Mouse (Mus musculus): ENCODE data around the gene Cib2.
"Not testable (repeated sequence)": the region's sequence is repeated elsewhere in the genome, so short reads cannot be mapped to it uniquely, and the experiment has no call there.

Gene Cib2

DNA sequence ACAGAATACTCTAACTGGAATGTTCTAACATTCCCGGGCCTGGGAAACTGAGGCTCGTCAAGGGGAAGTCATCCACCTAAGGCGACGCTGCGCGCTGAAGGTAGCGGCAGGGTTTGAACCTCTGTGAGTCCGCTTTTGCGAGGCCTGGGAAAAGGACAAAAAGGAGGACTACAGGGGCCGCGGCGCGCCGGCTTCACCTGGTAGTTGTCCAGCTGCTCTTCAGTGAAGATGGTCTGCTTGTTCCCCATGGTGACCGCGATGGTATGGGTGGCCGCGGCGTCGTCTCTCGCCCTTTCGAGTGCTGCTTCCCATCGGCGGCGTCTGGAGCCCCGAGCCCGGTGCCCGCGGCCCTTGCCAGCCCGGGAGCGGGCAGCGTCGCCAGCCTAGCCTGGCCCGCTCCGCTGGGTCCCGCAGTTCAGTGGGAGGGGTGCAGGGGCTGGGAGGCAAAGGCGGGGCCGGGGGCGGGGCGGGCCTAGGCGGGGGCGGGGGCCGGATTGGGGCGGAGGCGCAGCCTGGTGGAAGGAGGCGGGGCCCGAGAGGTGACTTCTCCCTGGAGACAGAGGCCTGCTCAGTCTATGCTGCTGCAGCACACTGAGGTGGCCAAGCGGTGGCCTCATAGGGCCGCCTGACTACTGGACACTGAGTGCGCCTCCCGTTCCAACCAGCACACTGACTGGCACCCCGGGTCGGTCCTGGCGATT, at the start of gene Cib2:
Gene Cib2 (minus strand): TSS at position 448 of the 701 bp plus-strand sequence.
- DNase-seq (ENCODE audit: extremely low spot score), result peak; percentile 93

DNA sequence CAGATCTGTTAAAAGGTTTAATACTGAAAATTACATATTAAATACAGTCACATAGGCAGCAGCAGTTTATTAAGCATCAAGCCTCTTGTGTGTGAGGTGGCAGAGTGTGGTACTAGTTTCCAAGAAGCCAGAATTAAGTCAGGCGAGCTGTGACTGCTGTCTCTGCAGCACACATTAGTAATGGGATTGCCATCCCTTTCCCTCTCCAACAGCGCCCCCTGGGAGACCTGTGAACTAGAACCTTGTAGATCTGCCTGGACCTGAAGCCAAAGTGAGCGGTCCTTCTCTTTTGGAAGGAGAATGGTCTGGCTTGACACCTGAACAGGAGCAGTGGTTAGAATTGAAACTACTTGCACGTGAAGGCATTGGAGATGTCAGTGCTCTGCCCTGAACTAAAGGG, 44.9 kb upstream of the Cib2 start:
- peak; percentile 48 for DNase-seq (ENCODE audit: extremely low spot score)

DNA sequence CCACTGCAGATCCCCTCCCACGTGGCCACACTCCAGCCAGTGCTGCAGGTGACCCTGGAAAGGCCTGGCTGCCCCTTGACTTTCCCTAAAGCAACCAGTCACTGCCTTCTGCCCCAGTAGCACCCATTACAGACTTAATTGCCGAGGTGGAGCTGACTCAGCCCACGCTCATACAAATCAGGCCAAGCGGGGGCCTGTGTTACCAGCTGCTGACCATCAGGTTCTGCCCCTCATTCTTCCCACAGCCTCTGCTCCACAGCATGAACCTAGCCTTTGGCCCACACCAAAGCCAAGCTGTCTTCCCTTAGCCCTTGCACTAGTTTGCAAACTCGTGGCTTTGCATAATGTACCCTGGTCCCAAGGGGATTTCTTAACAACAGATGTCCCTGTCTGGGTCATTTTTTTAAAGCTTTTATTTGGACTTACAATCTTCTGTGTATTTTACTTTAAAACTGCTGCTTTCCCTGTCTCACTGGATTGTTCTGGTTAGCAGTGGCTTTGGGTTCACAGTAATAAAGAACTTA, 44.2 kb upstream of the Cib2 start:
- no peak for DNase-seq (ENCODE audit: extremely low spot score)

DNA sequence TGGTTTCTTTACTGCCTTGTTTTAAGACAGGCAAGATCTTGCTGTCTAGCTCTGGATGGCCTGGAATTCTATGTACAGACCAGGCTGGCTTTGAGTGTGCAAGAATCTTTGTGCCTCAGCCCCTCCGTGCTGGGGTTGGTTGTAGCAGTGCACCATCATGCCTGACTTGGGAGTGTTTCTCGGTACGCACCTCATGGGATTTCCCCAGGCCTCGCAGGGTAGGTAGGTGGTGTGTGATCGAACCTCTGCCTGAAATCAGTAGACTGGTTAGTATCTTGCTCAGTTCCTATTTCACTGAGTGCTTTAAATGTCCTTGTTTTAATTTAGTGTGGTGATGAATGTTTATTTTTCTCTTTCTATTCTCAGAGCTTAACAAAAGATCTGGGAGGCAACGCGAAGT, 42.9 kb upstream of the Cib2 start:
- DNase-seq (ENCODE audit: extremely low spot score), result no peak

DNA sequence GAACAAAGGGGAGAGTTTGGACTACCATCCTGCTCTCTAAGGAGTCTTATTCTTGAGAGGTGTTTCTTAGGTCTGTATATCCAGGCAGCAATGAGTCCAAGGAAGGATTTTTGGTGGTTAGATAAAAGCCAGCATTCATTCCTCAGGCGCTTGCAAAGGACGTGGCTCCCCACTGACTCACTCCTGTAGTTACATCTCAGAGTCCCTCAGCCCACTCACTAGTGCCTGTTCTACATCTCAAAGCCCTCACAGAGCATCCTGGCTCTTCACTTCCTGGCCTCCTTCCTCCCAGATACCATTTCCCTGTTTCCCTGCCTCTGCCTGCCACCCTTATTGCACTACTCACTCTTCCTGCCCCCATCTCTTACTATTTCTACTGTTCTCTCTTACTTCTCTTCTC, 42.4 kb upstream of the Cib2 start:
- no peak for DNase-seq (ENCODE audit: extremely low spot score)

DNA sequence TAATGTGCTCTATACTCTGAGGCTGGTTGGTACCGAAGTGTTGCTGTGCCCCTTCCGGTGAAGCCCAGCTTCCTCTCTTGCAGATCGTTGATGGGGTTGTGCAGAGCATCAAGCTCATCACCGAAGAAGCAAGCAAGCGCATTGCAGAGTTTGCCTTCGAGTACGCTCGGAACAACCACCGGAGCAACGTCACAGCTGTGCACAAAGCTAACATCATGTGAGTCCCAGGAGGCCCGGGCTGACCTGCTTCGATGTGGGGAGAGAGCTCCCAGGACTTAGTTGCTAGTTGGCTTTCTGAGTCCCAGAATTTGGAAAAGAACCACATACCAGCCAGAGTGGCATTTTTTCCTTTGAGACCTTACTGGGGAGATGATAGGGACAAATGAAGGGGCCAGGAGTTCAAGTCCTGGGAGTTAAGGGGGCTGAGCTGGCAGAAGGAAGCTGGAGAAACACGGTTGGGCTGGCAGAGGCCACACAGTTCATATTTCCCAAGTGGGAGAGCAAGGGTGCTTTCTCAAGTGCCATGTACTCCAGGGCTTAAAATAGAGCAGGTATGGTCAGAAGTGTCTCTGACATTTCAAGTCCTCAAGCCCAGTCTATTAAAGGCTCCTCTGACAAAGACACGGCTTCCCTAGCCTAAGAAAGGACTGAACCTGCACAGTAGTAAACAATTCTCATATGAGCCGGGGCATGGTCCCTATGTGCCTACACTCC, 36.9 kb upstream of the Cib2 start:
- no peak for DNase-seq (ENCODE audit: extremely low spot score)

DNA sequence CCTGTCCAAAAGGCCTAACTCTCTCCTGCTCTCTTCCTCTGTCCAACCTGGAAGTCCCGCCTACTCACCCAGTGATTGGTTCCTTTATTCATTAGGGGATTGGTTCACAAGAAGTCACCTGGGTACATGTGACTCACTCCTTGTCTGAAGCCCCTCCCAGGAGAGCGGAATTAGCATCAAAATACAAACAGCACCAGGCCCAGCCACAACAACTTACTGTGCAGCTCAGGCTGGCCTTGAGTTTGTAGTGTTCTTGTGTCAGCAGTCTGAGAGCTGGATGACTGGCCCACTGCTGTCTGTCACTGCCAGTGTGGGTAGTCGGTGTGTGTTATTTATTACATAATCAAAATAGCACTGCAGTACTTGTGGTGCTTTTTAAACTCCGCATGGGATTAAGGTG, 33.6 kb upstream of the Cib2 start:
- DNase-seq (ENCODE audit: extremely low spot score), result not testable (repeated sequence)

DNA sequence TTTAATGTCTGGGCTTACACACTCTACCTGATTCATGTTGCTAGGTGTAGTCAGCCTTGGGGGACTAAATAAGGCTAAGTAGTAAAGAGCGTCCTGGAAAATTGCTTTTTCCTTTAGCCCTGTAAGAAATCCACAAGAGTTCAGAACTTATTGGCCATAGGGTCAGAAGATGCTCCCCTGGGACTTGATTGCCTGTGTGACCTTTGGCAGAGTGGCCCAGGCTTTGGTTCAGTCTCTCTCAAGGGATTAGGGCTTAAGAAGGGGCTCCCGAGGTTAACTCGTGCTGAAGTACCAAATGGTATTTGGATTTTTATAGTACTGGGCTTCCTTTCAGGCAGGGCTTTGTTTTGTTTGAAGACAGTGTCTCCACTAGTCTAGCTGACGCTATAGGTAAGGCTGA, 27.8 kb upstream of the Cib2 start:
- DNase-seq (ENCODE audit: extremely low spot score), result no peak

DNA sequence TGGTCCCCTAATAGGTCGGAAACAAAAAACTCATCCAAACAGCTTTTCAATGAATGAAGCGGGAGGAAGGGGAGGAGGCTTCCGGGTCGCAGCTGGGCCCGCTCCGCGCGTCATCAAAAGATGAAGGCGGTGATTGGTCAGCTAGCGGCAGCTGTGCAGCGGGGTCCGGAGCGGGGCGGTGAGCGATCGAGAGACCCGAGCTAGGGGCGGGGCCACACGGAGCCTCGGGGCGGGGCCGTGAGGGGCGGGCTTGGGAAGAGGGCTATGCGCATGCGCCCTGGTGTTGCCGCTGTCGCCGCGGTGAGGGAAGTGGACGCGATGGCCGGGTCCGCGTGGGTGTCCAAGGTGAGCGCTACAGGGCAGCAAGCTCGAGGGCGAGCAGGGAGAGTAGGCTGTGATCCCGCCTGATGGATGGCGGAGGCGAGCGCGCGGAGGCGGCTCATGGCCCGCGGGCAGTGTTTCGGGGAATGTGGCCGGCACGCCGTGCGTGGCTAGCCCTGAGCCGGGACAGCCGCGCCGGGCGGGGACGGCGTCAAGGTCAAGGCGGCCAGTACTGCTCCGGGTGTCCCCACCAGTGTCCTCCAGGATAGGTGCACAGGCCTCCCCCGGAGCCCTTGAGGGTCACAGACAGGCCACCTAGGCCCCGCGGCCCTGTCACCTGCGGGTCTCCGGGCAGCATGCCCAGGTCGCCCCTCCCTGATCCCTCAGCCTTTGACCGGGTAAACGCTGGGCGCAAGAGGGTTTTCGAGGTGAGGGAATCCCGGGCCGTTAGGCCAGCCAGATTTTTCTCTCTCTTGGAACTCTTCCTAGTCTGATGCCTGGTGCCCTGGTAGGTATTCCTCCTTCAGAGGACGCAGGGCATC, 26.4 kb upstream of the Cib2 start, which contains the start of gene Idh3a:
Gene Idh3a (plus strand): TSS at position 136 of the 863 bp plus-strand sequence.
- peak; percentile 99 for DNase-seq (ENCODE audit: extremely low spot score)

DNA sequence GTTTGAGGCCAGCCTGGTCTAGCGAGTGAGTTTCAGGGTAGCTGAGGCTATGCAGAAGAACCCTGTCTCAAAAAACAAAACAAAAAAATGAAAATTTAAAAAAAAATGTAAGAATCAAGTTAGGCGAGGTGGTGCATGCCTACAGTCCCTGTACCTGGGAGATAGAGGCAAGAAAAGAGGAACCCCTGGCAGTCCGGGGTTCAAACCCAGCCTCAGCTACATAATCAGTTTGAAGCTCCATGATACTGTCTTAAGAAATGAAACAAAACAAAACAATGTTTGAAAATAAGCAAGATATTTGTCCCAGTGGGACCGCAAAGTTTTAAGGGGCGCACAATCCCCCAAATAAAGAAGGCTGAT, 25.8 kb upstream of the Cib2 start:
- DNase-seq (ENCODE audit: extremely low spot score), result no peak

DNA sequence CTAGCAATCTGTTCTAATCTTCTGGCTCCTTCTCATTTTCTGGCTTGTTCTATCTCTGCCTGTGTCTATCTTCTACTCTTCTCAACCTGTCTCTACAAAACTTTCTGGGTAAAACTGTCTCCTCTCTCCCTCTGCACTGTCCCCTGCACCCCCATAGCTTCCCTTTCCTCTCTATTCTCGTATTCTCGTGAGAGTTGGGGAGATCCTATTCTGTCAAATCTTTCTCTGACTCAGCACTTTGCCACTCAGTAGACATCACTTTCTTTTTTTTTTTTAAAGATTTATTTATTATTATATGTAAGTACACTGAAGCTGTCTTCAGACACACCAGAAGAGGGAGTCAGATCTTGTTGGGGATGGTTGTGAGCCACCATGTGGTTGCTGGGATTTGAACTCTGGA, 24.1 kb upstream of the Cib2 start:
- DNase-seq (ENCODE audit: extremely low spot score), result not testable (repeated sequence)

DNA sequence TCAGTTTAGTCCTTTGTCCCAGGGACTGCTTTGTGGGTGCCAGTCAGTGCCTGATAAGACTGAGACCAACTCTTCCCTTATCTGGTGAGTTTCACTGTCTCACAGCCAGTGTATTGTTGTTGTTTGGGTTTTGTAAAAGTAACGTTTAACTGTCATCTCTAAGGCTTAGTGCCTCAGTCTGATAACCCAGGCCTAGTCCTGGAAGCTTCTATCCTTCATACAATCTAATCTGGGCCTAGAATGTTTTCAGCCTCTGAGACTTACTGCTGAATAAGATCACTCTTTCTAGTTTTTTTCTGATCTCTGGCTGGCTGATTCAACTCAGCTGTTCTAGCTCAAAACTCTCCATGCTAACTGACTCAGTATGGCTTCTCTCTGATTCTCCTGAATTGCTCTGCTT, 23.7 kb upstream of the Cib2 start:
- DNase-seq (ENCODE audit: extremely low spot score), result no peak

DNA sequence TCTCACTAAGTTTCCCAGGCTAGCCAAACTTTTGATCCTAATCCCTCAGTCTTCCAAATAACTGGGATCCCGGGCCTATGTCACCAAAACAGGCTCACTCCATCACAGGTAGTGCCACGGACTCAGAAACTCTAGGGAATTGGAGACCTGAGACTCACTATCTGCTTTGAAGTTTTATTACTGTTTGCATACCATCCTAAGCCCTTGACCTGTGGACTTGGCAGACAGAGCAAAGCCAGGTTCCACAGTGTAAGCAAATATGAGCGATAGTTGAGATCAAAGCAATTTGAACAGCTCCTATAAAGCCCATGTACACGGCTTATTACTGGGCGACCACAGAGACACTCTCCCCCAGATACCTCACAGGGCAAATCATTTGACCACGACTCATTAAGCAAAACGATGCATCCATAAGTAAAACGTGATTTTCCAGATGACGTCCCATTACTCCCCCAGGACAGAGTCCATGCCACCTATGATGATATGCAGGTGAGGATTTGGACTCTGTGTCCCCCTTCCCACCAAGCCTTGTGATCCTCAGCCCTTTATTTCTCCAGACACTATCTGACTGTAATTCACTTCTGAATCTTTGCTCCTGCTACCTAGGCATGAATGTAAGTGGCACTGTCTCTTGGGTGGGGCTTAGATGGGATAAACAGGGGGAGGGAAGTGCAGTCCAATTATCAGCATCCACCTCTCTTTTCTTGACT, 11.3 kb upstream of the Cib2 start:
- no peak for DNase-seq (ENCODE audit: extremely low spot score)

DNA sequence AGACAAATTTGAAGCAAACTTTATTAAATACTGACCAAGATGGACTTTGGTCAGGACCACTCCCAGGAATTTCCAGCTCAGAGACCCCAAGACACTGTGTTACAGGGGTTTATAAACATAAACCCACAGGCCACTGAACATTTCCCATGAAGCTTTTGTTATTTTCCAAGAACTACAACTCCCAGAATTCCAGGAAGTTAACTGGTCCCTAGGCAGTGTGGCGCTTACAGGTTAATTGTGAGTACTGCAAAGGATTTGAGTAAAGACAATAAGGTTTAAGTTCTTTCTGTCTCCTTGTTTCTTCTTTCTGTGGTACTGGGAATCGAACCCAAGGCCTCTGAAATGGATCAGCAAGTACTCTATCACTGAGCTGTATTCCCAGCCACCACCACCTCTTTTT, 8.7 kb upstream of the Cib2 start:
- DNase-seq (ENCODE audit: extremely low spot score), result no peak

DNA sequence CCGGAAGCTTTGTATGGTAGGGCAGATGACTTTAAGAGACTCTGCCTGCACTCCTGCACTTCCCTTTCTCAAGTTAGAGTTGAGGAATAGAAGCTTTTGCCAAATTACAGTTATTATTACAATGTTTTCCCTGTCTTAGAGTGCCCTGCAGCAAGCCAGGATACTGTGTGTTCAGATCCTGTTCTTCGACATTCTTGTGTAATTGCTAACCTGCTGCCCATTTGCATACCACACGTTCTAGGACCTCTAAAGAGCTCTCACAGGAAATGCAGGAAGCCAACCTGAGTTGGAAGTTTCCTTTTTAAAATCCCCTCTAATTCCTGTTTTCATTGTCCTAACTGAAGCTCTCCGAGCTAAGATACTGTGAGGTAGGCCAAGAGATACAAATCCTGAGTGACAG, 6.9 kb upstream of the Cib2 start:
- no peak for DNase-seq (ENCODE audit: extremely low spot score)

DNA sequence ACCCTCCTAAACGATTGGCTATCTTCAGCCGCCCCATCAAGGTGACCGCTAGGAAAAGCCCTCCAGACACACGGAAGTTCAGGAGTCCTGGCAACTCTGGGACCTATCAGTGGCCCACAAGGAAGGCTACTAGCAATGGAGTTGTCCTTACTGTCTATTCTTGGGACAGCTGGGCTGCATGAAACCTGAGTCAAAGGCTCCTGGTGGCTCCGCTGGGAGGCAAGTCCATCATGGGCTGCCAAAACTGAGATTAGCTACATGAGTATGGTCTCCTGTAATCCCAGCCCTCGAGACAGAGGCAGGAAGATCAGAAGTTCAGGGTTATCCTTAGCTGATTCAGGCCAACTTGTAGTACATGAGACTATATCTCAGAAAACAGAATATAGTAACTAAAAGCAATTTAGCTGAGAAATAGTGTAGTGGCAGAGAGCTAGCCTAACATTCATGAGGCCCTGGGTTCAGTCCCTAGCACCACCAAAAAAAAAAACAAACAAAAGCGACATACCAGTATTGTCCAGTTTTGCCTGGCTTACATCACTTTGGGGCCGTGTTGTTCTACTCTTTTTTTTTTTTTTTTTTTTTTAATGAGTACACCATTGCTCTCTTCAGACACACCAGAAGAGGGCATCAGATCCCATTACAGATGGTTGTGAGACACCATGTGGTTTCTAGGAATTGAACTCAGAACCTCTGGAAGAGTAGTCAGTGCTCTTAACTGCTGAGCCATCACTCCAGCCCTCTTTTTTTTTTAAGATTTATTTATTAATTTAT, 998 bp upstream of the Cib2 start:
- DNase-seq (ENCODE audit: extremely low spot score), result no peak

DNA sequence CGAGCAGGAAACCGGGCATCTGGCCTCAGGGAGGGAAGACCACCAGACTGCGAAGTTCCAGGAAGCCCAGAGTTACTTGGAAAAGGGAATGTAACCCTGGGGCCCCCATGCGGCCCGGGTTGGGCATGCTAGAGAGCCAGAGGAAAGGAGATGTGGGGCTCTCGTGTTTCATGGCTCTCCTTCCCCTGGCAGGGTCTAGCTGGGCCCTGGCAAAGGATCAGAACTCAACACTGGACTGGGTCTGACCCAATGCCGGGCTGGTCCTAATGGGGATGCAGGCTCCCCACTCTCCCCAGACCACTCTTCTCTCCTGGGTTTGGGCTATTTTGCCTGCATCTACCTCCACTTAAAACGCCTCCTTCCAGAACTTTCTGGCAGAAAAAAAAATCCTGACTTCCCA, 1.3 kb downstream of the Cib2 start:
- DNase-seq (ENCODE audit: extremely low spot score), result no peak

DNA sequence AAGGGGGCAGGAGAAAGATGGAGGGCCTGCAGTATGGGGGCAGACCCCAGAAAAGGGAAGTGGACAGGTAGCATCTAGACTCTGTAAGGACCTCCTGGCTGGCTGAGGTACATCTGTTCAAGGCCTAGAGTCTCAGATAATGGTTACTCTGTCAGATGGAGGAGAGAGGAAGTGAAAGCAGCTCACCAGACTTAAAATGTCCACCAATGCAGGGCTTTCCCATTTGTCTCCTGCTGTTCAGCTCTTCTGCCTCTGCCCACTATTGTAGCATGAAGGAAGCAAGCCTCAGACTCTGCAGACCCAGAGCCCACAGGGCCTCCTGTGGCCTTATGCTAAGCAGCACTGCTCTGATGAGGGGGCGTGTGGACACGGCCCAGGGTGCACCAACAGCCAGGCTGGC, 5.0 kb downstream of the Cib2 start:
- DNase-seq (ENCODE audit: extremely low spot score), result no peak

DNA sequence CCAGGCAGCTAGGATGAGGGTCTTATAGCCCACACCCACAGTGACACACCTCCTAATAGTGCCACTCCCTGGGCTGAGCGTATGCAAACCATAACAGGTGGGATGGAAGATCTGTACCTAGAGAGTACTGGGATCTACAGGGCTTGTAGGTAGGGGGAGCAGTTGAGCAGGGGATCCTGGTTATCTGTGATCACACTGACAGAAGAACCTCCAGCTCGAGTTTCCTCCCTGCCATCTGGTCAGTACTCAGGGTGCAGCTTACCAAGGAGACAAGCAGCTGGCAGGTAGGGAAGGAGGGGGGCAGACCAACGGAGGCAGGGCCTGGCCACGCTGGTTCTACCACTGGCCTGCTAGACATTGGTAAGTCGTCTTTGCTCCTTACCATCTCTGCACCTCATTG, 7.6 kb downstream of the Cib2 start:
- DNase-seq (ENCODE audit: extremely low spot score), result peak; percentile 28

DNA sequence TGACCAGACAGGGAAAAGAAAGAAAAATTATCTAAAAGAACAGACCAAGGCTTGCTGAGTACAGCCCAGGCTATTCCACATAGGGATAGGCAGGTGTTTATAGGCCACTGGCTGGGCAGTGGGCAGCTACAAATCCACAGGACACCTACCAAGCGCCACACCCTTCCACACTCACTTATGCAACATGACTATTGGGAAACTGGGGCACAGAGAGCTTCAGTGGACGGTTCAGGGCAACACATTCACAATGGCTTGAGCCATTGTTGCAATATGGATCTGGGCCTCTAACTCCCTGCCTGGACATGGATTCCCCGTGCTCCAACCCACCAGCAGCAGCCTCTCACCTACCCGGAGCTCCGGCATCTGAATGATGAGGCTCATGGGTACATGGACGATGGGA, 10.6 kb downstream of the Cib2 start:
- no peak for DNase-seq (ENCODE audit: extremely low spot score)

DNA sequence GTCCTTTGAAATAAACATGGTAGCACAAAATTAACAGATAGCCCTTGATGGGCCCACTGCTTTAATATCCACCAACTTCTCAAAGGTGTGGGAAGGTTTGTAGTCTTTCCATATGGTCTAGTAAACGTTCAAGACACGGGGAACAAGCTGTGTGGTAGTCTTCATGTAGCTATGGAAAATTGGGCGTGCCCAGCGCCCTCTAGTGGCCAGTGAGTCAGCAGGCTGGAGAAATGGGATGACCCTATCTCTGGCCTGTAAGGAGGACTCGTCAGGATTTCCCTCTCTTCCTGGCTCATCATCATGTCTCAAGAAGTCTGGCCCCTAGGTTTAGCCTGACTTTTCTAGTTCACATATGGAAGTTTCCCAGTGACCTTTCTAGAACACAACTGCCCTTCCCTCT, 12.5 kb downstream of the Cib2 start:
- DNase-seq (ENCODE audit: extremely low spot score), result peak; percentile 54

Data from embryo, embryonic 9.5 days (tissue).